Mouse (Mus musculus): ENCODE measurements around the gene Ffar2.
"Not testable (repeated sequence)": the region's sequence is repeated elsewhere in the genome, so short reads cannot be mapped to it uniquely, and the experiment has no call there.

Ffar2 gene

DNA sequence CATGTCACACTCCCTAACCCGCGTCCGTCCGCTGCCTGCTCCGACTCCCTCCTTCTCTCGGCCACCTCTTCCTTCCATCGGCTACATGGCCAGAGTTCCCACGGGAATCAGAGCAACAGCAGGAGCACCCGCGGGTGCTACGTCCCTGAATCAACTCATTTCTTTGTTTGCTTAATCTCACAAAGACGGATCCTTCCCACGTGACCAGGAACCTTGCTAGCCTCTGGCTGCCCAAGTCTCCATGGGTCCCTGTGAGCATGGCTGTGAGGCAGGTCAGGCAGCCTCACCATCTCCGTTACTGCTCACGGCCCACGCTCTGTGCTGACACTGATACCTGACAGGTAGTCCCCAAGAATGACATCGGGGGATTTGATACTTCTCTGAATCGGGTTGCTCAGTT is at the start of gene Ffar2:
Ffar2 (minus strand) TSS at position 101 of the 400 bp plus-strand sequence.
- no peak for DNase-seq

DNA sequence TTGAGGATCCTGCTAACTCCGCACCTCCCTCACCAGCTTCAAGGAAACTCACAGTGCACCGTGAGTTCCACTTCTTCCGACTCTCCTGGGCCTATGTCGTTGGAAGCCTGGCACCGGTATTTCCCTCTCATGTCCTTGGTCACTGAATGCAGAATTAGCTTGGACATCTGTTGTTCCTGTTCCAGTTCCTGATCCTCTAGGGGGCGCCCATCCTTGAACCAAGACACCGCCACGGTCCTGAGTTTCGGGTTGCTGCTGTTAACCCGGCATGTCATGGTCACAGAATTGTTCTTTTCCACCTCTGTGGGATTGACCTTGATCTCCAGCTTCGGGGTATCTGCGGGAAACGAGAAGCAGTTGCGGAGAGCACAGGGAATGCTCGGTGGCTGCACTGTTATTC is 49.5 kb upstream of the Ffar2 start:
- DNase-seq, result peak; percentile 58

DNA sequence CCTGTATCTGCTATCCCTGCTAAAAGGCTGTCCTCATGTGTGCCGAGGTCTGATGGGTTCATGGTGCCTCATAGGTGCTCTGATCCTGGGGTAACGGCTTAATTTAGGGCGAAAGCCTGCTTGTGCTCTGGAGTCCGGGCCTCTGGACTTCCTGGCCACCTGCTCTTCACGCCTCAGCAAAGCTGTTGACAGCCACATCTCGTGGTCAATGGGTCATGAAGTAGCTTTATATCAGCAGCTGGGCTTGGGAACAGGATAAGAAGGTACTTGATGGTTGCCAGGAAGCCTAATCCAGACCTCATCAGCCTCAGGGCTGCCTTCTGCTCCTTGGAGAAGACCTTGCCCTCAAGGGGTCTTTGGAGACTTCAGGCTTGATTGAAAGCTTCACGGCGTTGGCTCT is 39.8 kb upstream of the Ffar2 start:
- no peak for DNase-seq

DNA sequence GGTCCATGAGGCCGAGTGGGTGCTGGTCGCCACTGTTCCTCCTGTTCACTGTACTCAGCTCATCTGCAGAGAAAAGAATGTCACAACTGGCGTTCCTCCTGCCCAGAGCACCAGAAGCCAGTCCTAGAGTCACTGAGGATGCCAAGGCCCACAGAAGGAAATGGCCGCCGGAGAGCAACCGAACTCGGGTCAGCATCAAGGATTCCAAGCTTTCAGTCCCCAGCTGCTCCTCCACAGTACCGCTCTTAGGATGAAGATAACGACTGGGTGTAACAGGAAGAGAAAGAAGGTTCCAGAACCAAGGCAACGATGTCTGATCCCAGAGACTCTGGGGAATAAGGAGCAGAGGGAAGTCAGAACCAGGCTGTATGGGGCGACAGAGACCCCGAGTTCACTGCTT is 37.9 kb upstream of the Ffar2 start, which contains the start of gene Ffar1:
Ffar1 (minus strand) TSS at position 101 of the 400 bp plus-strand sequence.
- DNase-seq, result no peak

DNA sequence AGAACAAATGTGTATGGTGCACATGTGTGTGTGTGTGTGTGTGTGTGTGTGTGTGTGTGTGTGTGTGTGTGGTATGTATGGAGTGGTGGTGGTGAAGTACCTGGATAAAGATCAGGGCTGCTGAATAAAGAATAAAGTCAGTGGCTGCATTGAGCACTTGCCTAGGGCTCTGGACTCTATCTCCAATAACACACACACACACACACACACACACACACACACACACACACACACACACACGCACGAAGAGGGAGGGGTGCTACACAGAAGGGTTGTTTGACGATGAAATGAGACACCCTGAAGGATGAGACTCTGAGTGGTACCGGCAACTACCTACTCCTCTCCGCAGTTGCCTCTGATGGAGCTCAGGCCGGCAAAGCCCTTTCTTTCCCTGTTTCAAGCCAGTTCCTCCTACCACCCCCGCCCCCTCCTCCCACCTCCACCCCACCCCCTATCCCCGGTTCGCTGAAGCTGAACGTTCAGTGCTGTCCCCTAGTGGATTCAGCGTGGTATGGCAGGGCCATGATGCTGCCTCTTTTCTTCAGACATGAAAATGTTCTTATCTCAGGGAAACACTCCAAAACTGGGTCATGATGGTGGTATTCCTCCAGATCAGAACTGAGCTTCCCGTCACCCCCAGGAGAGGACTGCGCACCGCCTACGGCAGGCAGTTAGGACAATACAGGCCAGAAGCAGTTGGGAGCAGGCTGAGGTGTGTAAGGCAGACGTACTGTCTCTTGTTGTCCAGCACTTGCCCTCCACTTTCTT is 36.2 kb upstream of the Ffar2 start:
- DNase-seq, result peak; percentile 31

DNA sequence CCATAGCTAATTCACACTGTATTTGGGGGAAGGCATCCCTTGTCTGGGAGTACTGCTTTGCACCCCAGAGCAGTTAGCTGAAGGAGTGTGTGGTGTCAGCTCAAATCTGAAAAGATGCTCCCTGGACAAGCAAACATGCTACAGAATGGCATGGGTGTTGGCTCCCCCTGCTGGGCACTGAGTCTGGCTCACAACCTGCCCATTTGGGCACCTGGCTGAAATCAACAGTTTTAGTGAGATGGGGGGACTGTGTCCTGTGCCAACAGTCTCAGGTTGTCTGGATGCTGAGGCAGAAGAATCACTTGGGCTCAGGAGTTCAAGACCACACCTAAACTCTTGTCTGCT is 35.7 kb upstream of the Ffar2 start:
- DNase-seq, result peak; percentile 44

DNA sequence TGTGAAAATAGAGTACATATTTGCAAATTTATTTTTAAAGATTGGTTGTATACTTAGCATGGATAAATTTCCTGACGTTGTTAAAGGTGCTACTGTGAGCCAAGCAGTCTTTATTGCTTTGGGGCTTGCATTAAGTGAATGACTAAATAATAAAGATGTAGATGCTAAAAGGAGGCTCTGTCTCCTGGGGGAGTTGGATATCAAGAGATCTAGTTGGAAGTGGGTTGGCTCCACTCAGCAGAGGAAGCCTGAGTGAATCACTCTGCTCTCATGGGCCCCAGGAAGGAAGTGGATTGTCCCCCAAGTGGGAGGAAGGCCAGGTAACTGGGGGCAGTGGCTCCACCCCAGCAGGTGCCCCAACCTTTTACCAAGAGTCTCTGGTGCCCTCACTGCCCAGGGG is 34.2 kb upstream of the Ffar2 start:
- DNase-seq, result no peak

DNA sequence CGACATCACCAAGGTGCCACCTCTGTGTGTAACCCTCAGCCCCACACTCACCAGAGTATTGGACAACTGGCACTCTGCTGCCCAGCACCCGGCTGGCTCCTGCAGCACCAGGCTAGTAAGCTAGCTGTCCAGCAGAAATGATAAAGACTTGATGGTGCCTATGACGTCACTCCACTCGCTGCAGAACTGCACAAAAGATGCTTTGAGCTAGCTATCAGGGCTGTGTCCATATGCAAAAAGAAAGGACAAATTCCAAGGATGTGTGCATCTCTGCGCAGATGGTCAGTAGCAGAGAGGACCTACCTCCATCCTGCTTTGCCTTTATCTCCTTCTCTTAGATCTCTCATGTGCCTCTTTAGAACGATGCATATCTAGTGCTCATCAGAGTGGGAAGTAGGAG is 32.5 kb upstream of the Ffar2 start, which contains the start of gene Ffar3:
Ffar3 (minus strand) TSS at position 101 of the 400 bp plus-strand sequence.
- DNase-seq, result no peak

DNA sequence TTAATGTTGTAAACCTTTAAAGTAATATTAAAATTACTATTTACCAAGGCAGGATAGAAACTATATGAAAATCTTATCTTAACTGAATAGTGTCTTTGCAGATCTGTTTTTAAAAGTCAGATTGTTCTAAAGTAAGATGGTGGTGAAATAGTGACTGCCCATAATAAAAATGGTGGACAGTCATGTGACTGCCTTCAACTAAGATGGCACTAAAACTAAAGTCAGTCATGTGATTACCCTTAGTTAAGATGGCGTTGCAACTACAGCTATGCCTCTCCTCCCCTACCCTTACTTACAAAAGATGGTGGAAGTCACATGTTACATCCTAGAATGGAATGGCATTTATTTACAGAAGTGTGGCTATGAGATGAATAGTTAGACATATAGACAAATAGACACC is 27.8 kb upstream of the Ffar2 start:
- DNase-seq, result no peak

DNA sequence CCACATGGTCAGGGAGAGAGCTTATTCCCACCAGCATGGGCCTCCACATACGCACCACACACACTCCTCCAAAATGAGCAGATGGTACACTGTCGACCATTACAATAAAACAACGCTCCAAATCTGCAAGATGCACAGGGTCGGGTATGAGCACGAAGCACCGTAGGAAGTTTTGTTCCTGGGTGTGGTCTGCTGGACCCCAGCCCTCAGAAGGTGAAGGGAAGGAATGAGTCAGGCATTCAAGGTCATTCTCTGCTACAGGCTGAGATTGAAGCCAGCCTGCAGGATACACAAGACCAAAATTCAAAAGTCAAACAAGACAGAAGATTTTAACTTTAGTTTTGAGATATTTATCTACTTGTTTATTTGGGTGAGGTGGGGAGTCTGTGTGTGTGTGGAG is 24.4 kb upstream of the Ffar2 start:
- no peak for DNase-seq

DNA sequence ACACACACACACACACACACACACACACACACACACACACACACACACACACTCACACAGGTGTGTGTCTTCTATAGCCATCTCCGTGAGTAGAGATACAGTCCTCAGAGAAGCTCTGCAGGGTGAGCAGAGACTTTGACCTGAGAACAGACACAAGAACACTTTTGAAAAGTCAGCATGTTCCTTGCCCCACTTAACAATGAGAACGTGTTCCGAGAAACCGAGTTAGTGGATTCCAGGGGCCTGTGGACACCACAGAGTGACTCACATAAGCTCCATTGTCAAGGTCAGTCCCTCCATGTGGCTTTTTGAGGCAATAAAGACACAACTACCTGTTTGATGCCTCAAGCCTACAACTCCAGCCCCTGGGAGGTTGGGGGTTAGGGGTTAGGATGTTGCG is 23.8 kb upstream of the Ffar2 start:
- no peak for DNase-seq

DNA sequence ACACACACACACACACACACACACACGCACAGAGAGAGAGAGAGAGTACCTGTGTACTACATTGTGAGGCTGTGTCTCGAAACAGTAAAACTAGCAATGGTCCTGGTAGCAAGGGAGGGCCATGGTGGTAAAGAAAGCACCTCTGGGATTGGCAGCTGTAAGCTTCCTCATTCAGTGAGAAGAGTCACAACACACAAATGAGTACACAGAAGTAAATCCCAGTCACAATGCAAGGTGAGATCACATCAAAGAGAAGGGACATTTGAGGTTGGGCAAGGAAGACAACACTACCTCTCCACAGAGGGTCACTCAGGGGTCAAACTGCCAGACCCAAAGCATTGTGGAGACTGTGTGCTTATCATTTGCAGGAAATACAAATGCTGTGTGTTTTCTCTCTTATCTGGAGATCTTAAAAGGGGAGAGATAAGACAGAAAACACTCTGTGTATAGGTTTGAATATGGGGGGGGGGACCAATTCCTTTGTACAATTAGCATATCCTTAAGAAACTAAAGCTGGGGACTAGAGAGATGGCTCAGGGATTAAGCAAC is 23.0 kb upstream of the Ffar2 start:
- DNase-seq, result no peak

DNA sequence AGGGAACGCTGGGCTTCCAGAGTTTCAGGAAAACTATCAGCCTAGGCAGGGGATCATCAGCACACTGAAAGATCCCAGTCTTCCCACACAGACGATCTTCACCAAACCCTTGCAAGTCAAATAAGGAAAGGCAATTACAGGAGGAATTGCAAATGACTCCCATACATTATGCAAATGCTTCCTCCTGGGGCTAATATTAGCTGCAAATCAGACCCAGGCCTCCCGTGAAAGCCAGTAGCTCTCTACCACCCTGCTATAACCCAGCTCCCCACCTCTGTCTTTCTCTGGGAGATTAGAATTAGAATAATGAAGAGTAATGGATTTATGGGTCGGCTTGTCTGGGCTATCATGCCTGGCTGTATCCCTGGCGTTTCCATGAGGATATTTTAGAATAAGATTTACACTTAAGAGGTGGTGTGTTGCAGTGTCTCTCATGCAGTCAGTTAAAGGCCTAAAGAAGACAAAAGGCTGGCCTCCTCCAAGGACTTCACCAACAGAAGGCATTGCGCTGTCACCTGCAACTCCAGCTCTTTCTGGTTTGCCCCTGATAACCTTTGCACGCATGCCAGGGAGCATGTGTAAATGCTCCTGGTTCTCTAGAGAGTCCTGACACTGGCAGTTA is 21.2 kb upstream of the Ffar2 start:
- no peak for DNase-seq

DNA sequence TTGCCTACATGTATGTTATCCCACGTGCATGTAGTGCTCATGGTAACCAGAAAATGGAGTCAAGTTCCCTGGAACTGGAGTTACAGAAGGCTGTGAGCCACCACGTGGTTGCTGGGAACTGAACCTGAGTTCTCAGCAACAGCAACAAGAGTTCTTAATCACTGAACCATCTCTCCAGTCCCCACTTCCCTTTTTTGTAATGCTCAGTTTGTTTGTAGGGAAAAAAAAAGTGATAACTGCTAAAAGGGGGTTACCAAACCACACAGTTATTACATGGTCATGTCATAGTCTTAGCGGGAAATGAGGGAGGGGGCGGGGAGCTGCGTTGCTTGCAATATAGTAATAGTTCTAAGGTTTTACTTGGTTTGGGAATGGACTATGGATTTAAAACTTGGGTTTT is 18.5 kb upstream of the Ffar2 start:
- no peak for DNase-seq

DNA sequence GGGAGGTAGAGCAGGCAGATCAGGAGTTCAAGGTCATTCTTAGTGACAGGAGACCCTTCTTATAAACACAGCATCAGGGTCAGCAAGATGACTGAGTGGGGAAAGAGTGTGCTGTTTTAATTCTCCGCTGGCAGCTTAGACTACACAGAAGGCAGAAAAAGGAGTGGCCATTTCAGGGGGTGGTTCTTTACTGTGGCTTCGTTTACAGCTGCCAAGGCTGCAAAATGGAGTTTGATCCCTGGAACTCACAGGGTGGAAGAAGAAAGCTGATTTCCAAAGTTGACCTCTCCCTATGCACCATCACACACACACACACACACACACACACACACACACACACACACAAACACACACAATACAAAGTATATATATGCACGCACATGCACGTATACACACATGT is 17.8 kb upstream of the Ffar2 start:
- DNase-seq, result no peak

DNA sequence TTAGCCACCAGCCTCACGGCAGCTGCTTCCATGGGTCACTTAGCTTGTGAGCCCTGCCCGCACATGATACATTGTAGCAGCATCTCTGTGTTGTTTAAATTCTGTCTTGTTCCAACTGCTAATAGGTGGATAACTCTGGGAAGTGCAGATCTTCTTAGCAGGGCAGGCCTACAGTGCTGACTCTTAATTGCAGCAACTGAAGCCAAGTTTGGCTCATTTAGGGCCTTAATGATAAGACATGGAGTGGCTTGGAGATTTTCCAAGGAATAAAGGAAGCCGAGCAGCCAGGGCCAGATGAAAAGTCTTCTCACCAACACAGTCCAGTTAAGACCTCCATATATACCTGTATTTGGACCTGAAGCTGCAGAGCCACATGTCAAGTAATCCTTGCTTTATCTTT is 16.7 kb upstream of the Ffar2 start:
- no peak for DNase-seq

DNA sequence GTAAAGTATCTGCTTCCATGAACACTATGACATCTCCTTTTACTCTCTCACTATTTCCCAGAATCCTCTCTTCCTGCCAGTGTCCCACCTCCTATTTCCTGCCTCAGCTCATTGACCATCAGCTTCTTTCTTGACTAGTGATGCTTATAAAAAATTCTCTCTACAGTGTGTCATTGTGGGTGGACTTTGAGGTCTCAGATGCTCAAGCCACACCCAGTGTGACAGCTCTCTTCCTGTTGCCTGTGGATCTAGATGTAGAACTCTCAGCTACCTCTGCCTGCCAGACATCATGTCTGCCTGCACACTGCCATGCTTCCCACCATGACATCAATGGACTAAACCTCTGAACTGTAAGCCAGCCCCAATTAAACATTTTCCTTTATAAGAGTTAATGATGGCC is 13.7 kb upstream of the Ffar2 start:
- no peak for DNase-seq

DNA sequence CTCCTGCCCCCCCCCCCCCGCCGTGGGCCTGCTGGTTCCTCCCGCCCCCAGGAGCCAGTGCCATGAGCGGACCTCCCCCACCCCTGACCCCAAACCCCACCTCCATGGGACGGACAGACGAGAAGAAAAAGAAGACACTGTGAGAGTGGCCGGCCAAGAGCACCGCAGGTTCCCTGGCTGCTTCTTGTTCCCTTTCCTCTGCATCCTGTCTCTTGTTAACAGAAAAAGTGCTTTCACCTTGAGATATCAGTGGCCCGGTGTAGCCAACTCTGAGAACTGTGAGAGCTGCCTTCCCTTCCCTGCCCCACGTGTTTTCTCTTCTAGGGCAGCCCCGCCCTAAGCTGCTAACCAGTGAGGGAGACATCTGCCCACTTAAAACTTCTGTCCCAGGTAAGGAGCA is 9.1 kb upstream of the Ffar2 start:
- not testable (repeated sequence) for DNase-seq

DNA sequence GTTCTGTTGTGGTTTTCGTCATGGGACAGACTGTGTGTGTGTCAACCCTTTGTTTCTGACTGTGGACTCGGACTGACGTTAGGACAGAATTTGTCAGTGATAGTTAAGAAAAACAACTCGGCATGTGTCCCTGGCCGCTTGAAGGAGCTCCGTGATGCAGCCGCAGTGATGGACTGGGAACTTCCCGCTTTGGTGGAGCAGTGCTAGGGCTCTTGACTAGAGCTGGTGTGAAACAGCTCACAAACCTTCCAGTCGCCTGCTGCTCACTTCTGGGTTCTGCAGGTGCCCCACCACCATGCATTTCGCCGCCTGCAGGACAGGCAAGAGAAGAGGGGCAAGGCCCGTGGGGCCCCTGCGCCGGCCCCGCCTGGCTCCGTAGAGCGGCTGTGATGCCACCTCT is 8.7 kb upstream of the Ffar2 start:
- no peak for DNase-seq

DNA sequence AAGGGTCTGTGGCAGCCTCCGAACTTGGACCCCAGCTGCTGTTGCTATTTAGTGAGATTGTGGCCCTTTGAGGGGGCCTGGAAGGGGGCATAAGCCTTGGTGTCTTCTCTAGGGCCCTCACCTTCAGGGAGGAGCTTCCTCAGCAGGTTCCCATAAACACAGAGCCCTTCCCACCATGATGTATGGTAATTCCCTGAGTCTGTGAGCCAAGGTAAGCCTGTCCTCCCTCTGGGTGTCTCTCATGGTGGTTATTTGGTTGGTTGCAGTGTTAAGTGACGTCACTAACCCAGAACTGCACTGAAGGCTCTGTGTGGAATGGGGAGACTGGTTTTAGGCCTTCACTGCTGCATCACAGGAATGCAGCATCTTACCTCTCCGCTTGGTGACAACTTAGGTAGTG is 5.9 kb upstream of the Ffar2 start:
- no peak for DNase-seq

DNA sequence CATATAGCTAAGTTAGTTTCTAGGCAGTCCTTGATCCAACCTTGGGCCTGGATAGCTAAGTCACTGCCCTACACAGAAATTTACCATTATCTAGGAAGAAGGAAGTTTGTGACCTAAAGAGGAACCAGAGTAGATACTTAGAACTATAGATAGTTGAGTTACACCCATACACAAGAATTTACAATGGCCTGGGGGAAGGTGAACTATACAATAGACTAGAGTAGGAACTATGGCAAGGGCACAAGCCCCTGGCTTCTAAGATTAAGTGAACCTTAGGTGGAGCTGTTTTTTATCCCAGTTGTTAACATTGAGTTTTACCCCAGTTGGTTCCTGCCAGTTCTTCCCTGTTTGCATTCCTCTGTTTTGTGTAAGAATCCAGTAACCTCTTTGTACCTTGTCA is 5.3 kb upstream of the Ffar2 start:
- DNase-seq, result not testable (repeated sequence)

DNA sequence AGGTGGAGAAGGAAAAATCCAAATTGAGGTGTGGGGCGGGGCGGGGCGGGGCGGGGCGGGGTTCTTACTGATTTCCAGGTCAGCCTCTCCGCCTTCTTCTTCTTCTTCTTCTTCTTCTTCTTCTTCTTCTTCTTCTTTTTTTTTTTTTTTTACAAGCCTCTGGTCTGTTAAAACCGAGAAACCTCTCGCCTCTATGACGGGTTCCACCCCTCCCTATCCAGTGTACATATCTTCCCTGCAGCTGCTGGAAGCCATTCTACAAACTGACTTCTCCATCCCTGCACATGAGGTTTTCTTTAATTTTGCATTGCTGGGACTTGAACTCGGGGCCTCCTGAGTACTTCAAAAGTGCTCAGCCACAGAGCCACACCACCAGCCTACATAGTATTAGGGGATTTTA is 3.1 kb upstream of the Ffar2 start:
- DNase-seq, result no peak

DNA sequence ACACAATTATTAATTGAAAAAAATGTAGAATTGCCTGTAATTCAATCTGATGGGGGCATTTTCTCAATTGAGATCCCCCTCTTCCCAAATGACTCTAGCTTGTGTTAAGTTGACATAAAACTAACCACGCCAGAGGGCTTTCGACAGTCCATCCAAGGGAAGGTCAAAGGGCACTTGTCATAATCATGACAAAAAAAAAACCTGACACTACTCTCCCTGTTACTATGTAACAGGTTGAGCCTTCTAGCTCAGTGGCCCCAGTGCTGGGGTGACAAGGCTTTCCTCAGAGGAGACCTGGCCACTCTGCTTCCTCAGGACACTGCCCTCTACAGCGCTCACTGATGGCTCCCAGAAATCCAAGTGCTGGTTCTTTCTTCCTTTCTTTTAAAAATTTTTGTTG is 731 bp upstream of the Ffar2 start:
- DNase-seq, result no peak

DNA sequence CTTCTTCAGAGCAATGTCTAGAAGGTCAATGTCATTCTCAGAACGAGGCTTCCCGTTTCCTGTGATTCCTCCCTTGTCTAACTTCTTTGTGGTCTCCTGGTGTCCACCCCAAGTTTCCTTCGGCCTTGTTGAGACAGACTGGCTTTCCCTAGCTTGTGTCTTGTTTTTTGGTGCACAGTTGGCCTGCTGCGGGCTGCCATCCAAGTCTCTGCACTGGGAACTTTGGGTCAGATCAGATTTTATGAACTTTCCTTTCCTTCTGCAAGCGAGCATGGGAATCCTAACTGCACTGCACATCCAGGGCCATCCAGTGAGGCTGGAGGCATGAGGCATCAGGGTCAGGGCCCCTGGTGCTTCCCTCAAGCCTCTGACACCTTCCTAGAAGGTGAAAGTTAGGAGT is 2.0 kb downstream of the Ffar2 start:
- DNase-seq, result no peak

Data from layer of hippocampus, adult 9-11 months (tissue).